Mouse (Mus musculus): ENCODE results near the gene Bckdk. TPM values are rescaled to one million over a fixed set of nuclear protein-coding genes. Genes with fewer than 3 reads are reported as not detected.

Bckdk gene
- 0.62 TPM for polyA plus RNA-seq (2014; fragmentation: Illumina TruSeq; extraction: RNeasy Lipid Tissue Mini Kit (QIAGEN cat#74804); ENCODE audit: low read depth, low replicate concordance)

DNA sequence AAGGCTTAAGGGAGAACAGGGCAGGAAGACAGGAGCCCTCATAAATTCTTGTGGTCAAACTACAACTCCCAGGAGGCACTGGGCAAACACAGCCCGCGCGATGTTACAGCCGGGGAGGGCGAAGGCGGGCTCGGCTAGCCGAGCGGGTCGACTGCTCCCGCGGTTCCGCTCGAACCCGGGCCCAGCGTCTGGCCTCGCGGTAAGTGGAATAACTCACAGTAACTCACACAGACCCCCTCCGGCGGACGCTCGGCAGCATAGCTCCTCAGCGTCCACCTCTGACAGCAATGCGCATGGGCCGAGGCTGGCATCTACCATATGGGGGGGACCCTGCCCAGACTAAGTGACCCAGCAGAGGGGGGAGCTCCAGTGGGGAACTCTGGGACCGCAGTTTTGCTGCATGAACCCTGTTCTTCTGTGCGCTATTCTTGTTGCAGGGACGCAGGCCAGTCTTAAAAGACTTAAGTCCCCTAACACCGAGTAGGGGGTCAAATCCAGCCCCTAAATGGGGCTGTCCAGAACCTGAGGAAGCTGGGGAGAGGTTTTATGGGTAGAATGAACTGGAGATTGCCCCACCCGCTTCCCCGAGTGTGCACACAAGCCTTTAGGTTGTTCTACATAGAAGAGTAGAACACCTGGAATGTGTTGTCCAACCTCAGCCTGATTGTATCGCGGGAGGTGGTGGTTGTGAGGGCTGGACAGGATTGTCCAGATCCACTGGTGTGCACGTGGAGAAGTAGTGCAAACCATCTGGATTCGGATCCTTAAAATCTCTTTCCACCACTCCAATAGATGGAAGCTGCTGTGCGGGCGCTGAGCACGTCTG is at the start of gene Bckdk:
TSS of gene Bckdk (plus strand) at position 112 of the 826 bp plus-strand sequence.

DNA sequence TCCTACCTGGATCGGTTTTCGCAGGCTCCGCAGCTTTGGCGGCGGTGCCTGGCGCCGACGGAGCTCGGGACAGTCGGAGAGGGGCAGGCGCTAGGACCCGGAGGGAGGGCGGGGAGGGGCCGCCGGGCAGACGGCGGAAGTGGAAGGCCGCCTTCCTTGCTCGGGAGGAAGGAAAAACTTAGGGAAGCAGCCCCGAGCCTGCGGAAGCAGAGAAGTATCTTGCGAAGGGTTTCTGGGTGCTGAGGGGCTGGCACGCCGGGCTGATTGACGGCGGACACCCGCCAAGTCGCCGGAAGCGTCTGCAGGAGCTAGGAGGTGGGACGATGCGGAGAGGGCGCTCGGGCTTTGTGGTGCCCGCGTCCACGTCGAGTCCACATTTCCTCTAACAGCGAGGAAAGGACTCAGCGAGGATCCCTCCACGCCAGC is 27.8 kb upstream of the Bckdk start, which contains the start of gene Zfp646:
TSS of gene Zfp646 (plus strand) at position 181 of the 426 bp plus-strand sequence.

DNA sequence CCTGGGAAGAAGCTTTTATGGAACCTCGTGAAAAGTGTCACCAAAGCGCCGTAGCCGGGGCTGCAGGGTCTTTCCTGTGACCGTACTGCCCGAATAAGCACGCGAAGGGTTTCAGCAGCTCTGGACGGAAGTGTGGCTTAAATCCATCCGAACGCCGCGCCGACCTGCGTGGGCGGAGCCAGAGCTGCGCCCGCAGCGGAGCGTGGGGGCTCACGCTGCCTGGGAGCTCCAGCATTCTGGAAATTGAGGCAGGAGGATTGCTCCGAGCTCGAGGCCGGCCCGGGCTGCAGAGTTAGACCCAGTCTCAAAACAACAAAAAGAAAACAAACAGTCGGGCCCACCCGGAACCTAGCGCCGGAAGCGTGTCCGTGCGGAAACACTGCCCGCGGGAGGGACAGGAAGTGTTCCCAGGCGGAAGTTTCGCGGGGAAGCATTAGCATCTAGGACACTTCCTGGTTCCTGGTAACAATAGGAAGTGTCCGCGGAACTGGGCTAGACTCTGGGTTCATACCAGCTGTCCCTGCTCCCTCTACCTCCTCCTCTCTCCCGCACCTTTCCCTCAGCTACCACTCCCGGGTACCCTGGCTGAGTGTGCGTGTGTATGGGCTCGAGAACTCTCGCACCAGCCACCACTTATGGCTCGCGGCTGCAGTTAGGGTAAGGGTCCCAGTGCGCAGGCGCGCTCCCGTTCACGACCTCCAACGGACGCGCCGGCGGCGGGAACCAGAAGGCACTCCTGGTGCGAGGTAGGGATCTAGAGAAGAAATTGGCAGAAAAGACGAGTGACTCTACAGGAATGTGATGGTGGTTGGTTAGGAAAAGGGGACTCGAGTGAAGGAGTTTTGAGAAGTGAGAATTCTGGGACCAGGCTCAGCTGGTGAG is 27.2 kb upstream of the Bckdk start, which contains the start of gene Zfp668:
TSS of gene Zfp668 (minus strand) at position 362 of the 882 bp plus-strand sequence.

DNA sequence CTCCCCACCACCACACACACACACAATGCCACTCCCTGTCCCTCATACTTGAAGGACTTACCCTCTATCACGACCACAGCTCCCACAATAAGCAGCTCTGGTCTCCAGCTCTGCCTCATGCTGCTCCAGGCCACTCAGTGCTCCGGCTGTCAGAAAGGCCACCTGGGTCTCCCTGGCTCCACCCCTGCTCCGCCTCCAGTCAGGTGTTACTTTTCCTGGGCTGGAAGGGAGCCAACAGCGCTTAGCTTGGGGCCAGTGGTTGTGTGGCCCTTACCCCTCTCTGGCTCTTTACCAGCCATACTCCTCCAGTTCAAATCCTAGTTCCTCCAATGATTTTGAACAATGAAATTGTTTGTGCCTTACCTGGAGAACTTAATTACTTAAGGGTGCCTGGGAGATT is 13.1 kb upstream of the Bckdk start, which contains the start of gene Prss53:
TSS of gene Prss53 (minus strand) at position 173 of the 400 bp plus-strand sequence.

DNA sequence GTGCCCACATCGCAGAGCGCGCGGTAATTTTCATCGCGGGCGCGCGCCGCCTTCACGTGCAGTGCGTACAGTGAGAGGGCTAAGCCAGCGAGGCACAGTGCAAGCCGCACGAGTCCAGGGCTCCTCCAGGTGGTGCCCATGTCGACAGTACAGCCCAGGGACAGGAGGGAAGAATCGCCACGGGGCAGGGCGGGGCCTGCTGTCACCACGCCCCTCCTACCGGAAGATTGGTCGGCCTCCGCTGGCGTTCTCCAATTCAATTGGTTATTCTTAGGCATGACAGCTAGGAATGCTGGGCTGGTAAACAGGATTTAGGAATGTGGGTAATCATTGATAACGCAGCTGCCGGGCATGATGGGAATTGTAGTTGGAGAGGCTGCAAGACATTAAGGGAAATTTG is 8.4 kb upstream of the Bckdk start, which contains the start of the genes Gm21974 and Vkorc1:
TSS of gene Gm21974 (minus strand) at position 13 of the 400 bp plus-strand sequence.
TSS of gene Vkorc1 (minus strand) at position 176 of the 400 bp plus-strand sequence.

DNA sequence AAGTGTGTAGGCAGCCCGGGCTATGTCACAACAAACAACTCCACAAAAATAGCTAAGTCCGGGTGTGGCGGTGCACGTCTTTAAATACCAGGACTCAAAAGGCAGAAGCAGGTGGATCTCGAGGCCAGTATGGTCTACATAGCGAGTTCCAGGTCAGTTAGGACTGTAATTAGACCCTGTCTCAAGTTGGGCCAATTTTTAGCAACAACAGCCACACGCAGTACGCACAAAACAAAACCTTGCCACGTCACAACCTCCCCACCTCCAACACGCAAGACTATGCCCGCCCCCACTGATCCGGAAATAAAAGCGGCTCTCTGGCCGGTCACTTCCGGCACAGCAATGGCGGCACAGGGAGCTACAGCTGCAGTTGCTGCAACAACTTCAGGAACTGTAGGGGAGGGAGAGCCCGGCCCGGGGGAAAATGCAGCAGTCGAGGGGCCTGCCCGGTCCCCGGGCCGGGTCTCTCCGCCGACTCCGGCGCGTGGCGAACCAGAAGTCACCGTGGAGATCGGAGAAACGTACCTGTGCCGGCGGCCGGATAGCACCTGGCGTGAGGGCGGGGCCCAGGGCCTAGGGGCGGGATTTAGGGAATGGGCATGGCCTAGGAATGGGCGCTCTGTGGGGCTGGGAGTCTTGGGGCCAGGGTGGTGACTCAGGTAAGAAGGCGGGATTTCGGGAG is 8.4 kb downstream of the Bckdk start, which contains the start of gene Kat8:
TSS of gene Kat8 (plus strand) at position 327 of the 682 bp plus-strand sequence.

DNA sequence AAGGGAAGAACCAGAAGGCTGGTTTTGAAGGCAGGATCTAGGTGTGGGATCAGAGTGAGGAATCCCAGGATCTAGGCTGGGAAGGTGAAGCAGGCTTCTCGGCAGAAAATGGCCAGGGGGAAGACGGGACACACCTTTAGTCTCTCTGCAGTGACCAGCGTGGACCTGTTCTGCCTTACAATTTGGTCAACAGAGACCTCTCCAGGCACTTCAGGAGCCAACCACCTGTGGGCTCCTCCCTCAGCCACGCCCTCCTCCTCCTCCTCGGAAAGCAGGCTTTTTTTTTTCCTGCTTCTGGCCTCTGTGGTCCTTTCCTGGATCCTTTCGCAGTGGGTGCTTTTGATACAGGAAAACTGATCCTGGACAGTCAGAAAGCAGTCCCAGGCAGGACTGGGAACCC is 26.0 kb downstream of the Bckdk start, which contains the start of gene Prss8:
TSS of gene Prss8 (minus strand) at position 182 of the 400 bp plus-strand sequence.

DNA sequence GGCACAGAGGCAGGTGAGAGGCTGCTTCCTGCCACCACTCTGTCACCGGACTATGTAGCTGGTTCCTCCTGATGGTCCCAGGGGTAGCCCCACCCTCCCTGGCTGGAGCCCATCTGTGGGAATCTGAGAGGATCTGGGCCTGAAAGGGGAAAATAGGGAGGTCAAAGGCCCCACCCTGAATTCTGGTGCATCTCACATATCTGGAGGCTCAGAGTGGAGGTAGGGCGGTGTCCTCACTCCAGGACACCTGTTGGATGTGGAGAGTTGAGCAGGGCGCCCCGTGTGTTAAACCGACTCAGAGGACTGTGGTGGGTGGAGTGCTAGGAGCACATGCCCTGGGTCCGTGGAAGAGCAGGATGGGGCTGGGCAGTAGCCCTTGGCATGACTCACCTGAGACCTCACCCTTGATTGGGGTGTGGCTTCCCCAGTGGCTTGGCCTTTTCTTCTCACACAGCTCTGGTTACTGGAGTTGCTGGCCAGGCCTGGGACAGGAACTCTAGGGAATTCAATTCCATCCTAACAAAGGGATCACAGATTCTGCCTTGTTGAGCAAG is 42.7 kb downstream of the Bckdk start, which contains the start of gene Prss36:
TSS of gene Prss36 (minus strand) at position 256 of the 554 bp plus-strand sequence.

Other genes with a start within 250 kb of the Bckdk start
- 3.0 TPM for gene Bcl7c, start 195.1 kb upstream of the Bckdk start, polyA plus RNA-seq (2014; fragmentation: Illumina TruSeq; extraction: RNeasy Lipid Tissue Mini Kit (QIAGEN cat#74804); ENCODE audit: low read depth, low replicate concordance)
- 5.1 TPM for gene Ctf1, start 191.3 kb upstream of the Bckdk start, polyA plus RNA-seq (2014; fragmentation: Illumina TruSeq; extraction: RNeasy Lipid Tissue Mini Kit (QIAGEN cat#74804); ENCODE audit: low read depth, low replicate concordance)
- not detected for gene Ctf2, start 171.9 kb upstream of the Bckdk start, polyA plus RNA-seq (2014; fragmentation: Illumina TruSeq; extraction: RNeasy Lipid Tissue Mini Kit (QIAGEN cat#74804); ENCODE audit: low read depth, low replicate concordance)
- gene Fbxl19, start 159.5 kb upstream of the Bckdk start, polyA plus RNA-seq (2014; fragmentation: Illumina TruSeq; extraction: RNeasy Lipid Tissue Mini Kit (QIAGEN cat#74804); ENCODE audit: low read depth, low replicate concordance), result 2.2 TPM
- 1.1 TPM for gene Orai3, start 134.3 kb upstream of the Bckdk start, polyA plus RNA-seq (2014; fragmentation: Illumina TruSeq; extraction: RNeasy Lipid Tissue Mini Kit (QIAGEN cat#74804); ENCODE audit: low read depth, low replicate concordance)
- 7.2 TPM for gene Setd1a, start 127.4 kb upstream of the Bckdk start, polyA plus RNA-seq (2014; fragmentation: Illumina TruSeq; extraction: RNeasy Lipid Tissue Mini Kit (QIAGEN cat#74804); ENCODE audit: low read depth, low replicate concordance)
- not detected for gene Gm49388, start 118.5 kb upstream of the Bckdk start, polyA plus RNA-seq (2014; fragmentation: Illumina TruSeq; extraction: RNeasy Lipid Tissue Mini Kit (QIAGEN cat#74804); ENCODE audit: low read depth, low replicate concordance)
- gene Hsd3b7, start 103.5 kb upstream of the Bckdk start, polyA plus RNA-seq (2014; fragmentation: Illumina TruSeq; extraction: RNeasy Lipid Tissue Mini Kit (QIAGEN cat#74804); ENCODE audit: low read depth, low replicate concordance), result 1.9 TPM
- 3.1 TPM for gene Stx4a, start 79.8 kb upstream of the Bckdk start, polyA plus RNA-seq (2014; fragmentation: Illumina TruSeq; extraction: RNeasy Lipid Tissue Mini Kit (QIAGEN cat#74804); ENCODE audit: low read depth, low replicate concordance)
- 0.49 TPM for gene Stx1b, start 79.5 kb upstream of the Bckdk start, polyA plus RNA-seq (2014; fragmentation: Illumina TruSeq; extraction: RNeasy Lipid Tissue Mini Kit (QIAGEN cat#74804); ENCODE audit: low read depth, low replicate concordance)
- gene Zfp646, start 27.9 kb upstream of the Bckdk start, polyA plus RNA-seq (2014; fragmentation: Illumina TruSeq; extraction: RNeasy Lipid Tissue Mini Kit (QIAGEN cat#74804); ENCODE audit: low read depth, low replicate concordance), result 21.3 TPM
- gene Zfp668, start 27.3 kb upstream of the Bckdk start, polyA plus RNA-seq (2014; fragmentation: Illumina TruSeq; extraction: RNeasy Lipid Tissue Mini Kit (QIAGEN cat#74804); ENCODE audit: low read depth, low replicate concordance), result 0.91 TPM
- gene Prss53, start 13.1 kb upstream of the Bckdk start, polyA plus RNA-seq (2014; fragmentation: Illumina TruSeq; extraction: RNeasy Lipid Tissue Mini Kit (QIAGEN cat#74804); ENCODE audit: low read depth, low replicate concordance), result not detected
- not detected for gene Gm21974, start 8.6 kb upstream of the Bckdk start, polyA plus RNA-seq (2014; fragmentation: Illumina TruSeq; extraction: RNeasy Lipid Tissue Mini Kit (QIAGEN cat#74804); ENCODE audit: low read depth, low replicate concordance)
- 12.4 TPM for gene Vkorc1, start 8.5 kb upstream of the Bckdk start, polyA plus RNA-seq (2014; fragmentation: Illumina TruSeq; extraction: RNeasy Lipid Tissue Mini Kit (QIAGEN cat#74804); ENCODE audit: low read depth, low replicate concordance)
- 52.0 TPM for gene Kat8, start 8.4 kb downstream of the Bckdk start, polyA plus RNA-seq (2014; fragmentation: Illumina TruSeq; extraction: RNeasy Lipid Tissue Mini Kit (QIAGEN cat#74804); ENCODE audit: low read depth, low replicate concordance)
- not detected for gene Prss8, start 26.0 kb downstream of the Bckdk start, polyA plus RNA-seq (2014; fragmentation: Illumina TruSeq; extraction: RNeasy Lipid Tissue Mini Kit (QIAGEN cat#74804); ENCODE audit: low read depth, low replicate concordance)
- gene Prss36, start 42.6 kb downstream of the Bckdk start, polyA plus RNA-seq (2014; fragmentation: Illumina TruSeq; extraction: RNeasy Lipid Tissue Mini Kit (QIAGEN cat#74804); ENCODE audit: low read depth, low replicate concordance), result not detected
- gene Fus, start 63.4 kb downstream of the Bckdk start, polyA plus RNA-seq (2014; fragmentation: Illumina TruSeq; extraction: RNeasy Lipid Tissue Mini Kit (QIAGEN cat#74804); ENCODE audit: low read depth, low replicate concordance), result 440 TPM
- gene Pycard, start 89.8 kb downstream of the Bckdk start, polyA plus RNA-seq (2014; fragmentation: Illumina TruSeq; extraction: RNeasy Lipid Tissue Mini Kit (QIAGEN cat#74804); ENCODE audit: low read depth, low replicate concordance), result 0.52 TPM
- gene Trim72, start 99.9 kb downstream of the Bckdk start, polyA plus RNA-seq (2014; fragmentation: Illumina TruSeq; extraction: RNeasy Lipid Tissue Mini Kit (QIAGEN cat#74804); ENCODE audit: low read depth, low replicate concordance), result not detected
- gene Itgam, start 158.6 kb downstream of the Bckdk start, polyA plus RNA-seq (2014; fragmentation: Illumina TruSeq; extraction: RNeasy Lipid Tissue Mini Kit (QIAGEN cat#74804); ENCODE audit: low read depth, low replicate concordance), result 0.57 TPM
- gene Gm49368, start 158.6 kb downstream of the Bckdk start, polyA plus RNA-seq (2014; fragmentation: Illumina TruSeq; extraction: RNeasy Lipid Tissue Mini Kit (QIAGEN cat#74804); ENCODE audit: low read depth, low replicate concordance), result not detected
- 0.11 TPM for gene Itgax, start 225.5 kb downstream of the Bckdk start, polyA plus RNA-seq (2014; fragmentation: Illumina TruSeq; extraction: RNeasy Lipid Tissue Mini Kit (QIAGEN cat#74804); ENCODE audit: low read depth, low replicate concordance)

Measured in testis, adult 10 weeks (tissue).